Mouse (Mus musculus) embryonic facial prominence, embryonic 12.5 days (tissue): ENCODE measurements around the gene Hook1. TPM values are rescaled to one million over a fixed set of nuclear protein-coding genes. Genes with fewer than 3 reads are reported as not detected.
A peak's percentile ranks its signal among the peaks of the same experiment; 100 is the strongest.

ENCODE experiments used
- ATAC-seq: fragments of 200-750 bp; cut with Nextera tagmentation; 2 replicates; pipeline ENCODE4 v1.8.0; 2017; ENCODE audit not compliant: insufficient number of reproducible peaks, insufficient read depth, low FRiP score, low TSS enrichment
- H3K27ac ChIP-seq: fragments of 300-500 bp; sonication (generic); 2 replicates; pipeline ENCODE4 v1.5.1; 2016; ENCODE audit warnings: mild to moderate bottlenecking
- H3K27me3 ChIP-seq: fragments of 300-500 bp; sonication (generic); 2 replicates; pipeline ENCODE4 v1.6.1; 2016; ENCODE audit warnings: mild to moderate bottlenecking, moderate library complexity
- H3K36me3 ChIP-seq: fragments of 300-500 bp; sonication (generic); 2 replicates; pipeline ENCODE4 v1.6.1; 2016; ENCODE audit warnings: mild to moderate bottlenecking
- H3K4me1 ChIP-seq: fragments of 300-500 bp; sonication (generic); 2 replicates; pipeline ENCODE4 v1.6.1; 2016
- H3K4me2 ChIP-seq: fragments of 300-500 bp; sonication (generic); replicated peaks from 2 replicates; pipeline ENCODE4 v1.6.1; 2016; ENCODE audit warnings: mild to moderate bottlenecking, moderate library complexity
- H3K4me3 ChIP-seq: fragments of 300-500 bp; sonication (generic); 2 replicates; pipeline ENCODE4 v1.5.1; 2016; ENCODE audit warnings: mild to moderate bottlenecking
- H3K9ac ChIP-seq: fragments of 300-500 bp; sonication (generic); 2 replicates; pipeline ENCODE4 v1.6.1; 2016; ENCODE audit warnings: mild to moderate bottlenecking, moderate library complexity
- H3K9me3 ChIP-seq: fragments of 300-500 bp; sonication (generic); 2 replicates; pipeline ENCODE4 v1.6.1; 2016; ENCODE audit warnings: mild to moderate bottlenecking, moderate library complexity
- WGBS: fragments of 180-500 bp; shearing (Covaris S2); methylation state at CpG from one replicate; pipeline ENCODE4 v1.1.7; 2016; 5-methylcytosine and 5-hydroxymethylcytosine counted together
- polyA plus RNA-seq: library from polyadenylated mRNA; unstranded; fragments of >200 nt; fragmentation: Nextera tagmentation; extraction: Ambion mirVana; gene quantifications from 2 replicates; pipeline ENCODE4 v1.2.1, GENCODE M21; 2016

Hook1 gene
- 16.6 and 17.0 TPM in 2 replicates for polyA plus RNA-seq

GRCm38 (mm10) chr4:95966928-95967724, at the start of gene Hook1:
Gene Hook1, plus strand, starts transcription at chr4:95967240.
- peak; percentile 99 for ATAC-seq
- H3K27ac ChIP-seq, result no peak within 1 kb of the TSS

DNA sequence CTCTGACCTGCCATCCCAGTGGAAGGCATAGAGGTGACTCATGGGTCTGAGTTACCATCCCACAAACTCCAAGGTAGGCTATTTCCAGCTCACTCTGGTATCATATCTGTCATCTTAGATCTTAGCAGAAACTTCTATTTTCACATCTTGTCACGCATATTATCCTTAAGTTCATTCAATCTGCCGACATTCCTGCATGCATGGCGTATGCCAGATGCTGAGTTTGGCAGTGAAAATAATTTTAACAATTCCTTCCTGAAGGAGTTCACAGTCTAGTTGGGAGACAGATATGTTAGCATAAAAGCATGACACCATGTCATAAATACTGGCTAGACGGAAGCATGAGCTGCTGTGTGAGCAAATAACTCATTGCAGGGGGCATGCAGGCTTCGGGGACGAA, 49.3 kb upstream of the Hook1 start:
- ATAC-seq, result no peak
- Histone ChIP-seq H3K27me3 (no peaks in the 10 kb centered on the region), H3K9ac (no peak overlapping the region), H3K4me2 (no peak overlapping the region; the same call in 1 of the 2 replicates), H3K4me1 (peaks cover 18% of the 10 kb centered on the region), H3K9me3 (no peaks in the 10 kb centered on the region), H3K27ac (no peak overlapping the region), H3K4me3 (no peak overlapping the region), H3K36me3 (no peaks in the 10 kb centered on the region)
- WGBS, result 61% methylated on average over 6 of the region's 6 CpGs

More at GRCm38 (mm10) chr4:95966928-95967724, at the start of gene Hook1:
- Histone ChIP-seq H3K27me3 (no peaks in the 10 kb centered on the region), H3K4me3 (peak within 1 kb of the TSS; percentile 55), H3K4me1 (no peaks in the 10 kb centered on the region), H3K9me3 (no peaks in the 10 kb centered on the region), H3K9ac (peak within 1 kb of the TSS; percentile 55), H3K36me3 (no peaks in the 10 kb centered on the region), H3K4me2 (peak within 1 kb of the TSS; percentile 83)
- WGBS, result under 1% methylated on average over 78 of the region's 82 CpGs

- H3K4me2 ChIP-seq, result no peak overlapping the region
- 71% methylated on average over 4 of the region's 4 CpGs for WGBS
- no peak for ATAC-seq
- H3K9me3 ChIP-seq, result no peaks in the 10 kb centered on the region
- no peak overlapping the region for H3K9ac ChIP-seq
- no peaks in the 10 kb centered on the region for H3K27me3 ChIP-seq
- no peak overlapping the region for H3K4me3 ChIP-seq
- H3K27ac ChIP-seq, result no peak overlapping the region
- peaks cover 18% of the 10 kb centered on the region for H3K4me1 ChIP-seq
- H3K36me3 ChIP-seq, result no peaks in the 10 kb centered on the region
Measured at GRCm38 (mm10) chr4:95920448-95920847, 46.6 kb upstream of the Hook1 start.

DNA sequence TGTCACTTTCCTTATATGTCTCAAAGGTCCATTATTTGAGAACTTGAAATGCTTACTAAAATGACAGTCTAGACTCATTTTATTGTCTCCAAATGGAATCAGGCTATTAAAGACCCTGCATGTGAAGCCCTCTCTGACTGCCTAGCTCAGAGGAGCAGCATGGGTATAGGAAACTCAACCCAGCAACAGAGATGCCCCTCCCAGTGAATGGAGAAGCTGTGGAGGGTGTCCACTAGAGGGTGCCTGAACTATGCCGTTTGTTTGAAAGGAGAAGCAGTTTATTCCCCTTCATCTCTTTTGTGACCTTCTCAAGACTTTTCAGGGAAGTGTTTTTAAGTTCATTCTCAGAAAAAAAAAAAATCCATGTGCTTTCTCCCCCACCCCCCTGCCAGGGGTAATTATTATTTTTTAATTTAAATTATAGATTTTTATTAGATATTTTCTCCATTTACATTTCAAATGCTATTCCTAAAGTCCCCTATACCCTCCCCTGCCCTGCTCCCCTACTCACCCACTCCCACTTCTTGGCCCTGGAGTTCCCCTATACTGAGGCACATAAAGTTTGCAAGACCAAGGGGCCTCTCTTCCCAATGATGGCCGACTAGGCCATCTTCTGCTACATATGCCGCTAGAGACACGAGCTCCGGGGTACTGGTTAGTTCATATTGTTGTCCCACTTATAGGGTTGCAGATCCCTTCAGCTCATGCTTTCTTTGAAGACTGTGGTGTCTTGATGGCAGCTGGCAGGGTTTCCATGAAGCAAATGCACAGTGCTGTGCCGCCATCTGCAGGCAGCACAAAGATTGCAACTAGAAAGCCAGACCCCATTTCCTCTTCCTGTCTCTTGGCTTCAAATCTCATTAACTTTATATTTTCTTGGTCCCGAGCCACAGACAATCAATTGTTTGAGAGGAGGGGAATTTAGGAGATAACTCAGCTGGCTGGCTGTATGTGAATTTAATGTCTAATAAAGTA, 42.5 kb upstream of the Hook1 start:
- Histone ChIP-seq H3K4me2 (no peak overlapping the region; the same call in 1 of the 2 replicates), H3K4me1 (no peaks in the 10 kb centered on the region), H3K27ac (no peak overlapping the region), H3K4me3 (no peak overlapping the region), H3K9me3 (no peaks in the 10 kb centered on the region), H3K9ac (no peak overlapping the region), H3K36me3 (no peaks in the 10 kb centered on the region), H3K27me3 (no peaks in the 10 kb centered on the region)
- WGBS, result 10% methylated on average over 7 of the region's 7 CpGs
- no peak for ATAC-seq

- Histone ChIP-seq H3K4me1 (no peaks in the 10 kb centered on the region), H3K36me3 (no peaks in the 10 kb centered on the region), H3K27ac (no peak overlapping the region), H3K4me2 (no peak overlapping the region), H3K4me3 (no peak overlapping the region), H3K9ac (no peak overlapping the region), H3K9me3 (no peaks in the 10 kb centered on the region), H3K27me3 (no peaks in the 10 kb centered on the region)
- 88% methylated on average over 1 of the region's 1 CpGs for WGBS
- ATAC-seq, result no peak
Measured at GRCm38 (mm10) chr4:95928846-95929245, 38.2 kb upstream of the Hook1 start.

DNA sequence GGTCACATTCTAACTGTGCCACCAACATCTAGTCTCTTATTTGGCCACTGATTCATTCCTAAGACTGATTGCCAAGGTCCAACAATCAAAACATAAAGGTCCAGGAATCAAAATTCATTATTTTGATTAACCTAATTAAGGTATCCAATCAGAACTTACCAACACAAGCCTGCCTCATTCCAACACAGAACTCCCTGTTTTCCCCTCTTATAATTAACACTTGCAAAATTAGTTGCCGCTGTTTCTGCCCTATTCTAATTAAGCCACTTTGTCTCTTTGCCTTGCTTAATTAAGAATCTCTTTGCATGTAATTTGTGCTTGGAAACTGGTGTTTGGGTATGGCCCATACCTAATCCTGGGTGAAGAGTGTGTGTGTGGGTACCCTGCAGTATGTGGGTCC, 37.1 kb upstream of the Hook1 start:
- Histone ChIP-seq H3K9ac (no peak overlapping the region), H3K27ac (no peak overlapping the region), H3K9me3 (no peaks in the 10 kb centered on the region), H3K4me1 (no peaks in the 10 kb centered on the region), H3K36me3 (no peaks in the 10 kb centered on the region), H3K27me3 (no peaks in the 10 kb centered on the region), H3K4me3 (no peak overlapping the region), H3K4me2 (no peak overlapping the region)
- 83% methylated on average over 1 of the region's 1 CpGs for WGBS
- ATAC-seq, result no peak

GRCm38 (mm10) chr4:95931331-95931730, 35.7 kb upstream of the Hook1 start:
- WGBS, result 65% methylated on average over 2 of the region's 2 CpGs
- Histone ChIP-seq H3K4me3 (no peak overlapping the region), H3K9ac (no peak overlapping the region), H3K4me1 (no peaks in the 10 kb centered on the region), H3K27ac (no peak overlapping the region), H3K27me3 (no peaks in the 10 kb centered on the region), H3K36me3 (no peaks in the 10 kb centered on the region), H3K4me2 (no peak overlapping the region), H3K9me3 (no peaks in the 10 kb centered on the region)
- ATAC-seq, result no peak

DNA sequence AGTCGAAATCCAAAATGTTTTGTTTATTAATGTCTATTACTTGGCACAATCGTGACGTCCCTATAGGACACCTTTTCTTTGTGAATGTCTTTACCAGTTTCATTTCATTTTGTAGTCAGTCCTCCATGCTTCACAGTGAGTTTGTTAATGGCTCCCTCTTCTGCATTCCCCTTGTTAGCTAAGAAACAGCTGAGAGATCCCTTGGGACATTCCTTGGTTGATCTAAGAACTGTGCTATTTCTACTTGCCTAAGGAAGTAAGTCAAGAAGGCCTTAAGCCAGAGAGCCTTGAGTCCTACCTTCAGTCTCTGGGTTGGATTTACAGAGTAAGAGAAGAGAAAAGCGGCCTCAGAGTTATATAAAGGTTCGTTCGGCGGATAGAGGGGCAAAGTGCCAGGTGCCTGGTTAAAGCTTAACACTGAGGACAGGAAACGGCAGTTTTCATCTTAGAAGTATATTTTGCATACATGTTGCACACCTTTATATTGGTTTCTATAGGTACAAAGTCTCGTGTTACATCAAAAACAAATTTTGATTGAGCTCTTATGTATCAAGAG, 33.2 kb upstream of the Hook1 start:
- Histone ChIP-seq H3K9ac (no peak overlapping the region), H3K36me3 (no peaks in the 10 kb centered on the region), H3K9me3 (no peaks in the 10 kb centered on the region), H3K27me3 (no peaks in the 10 kb centered on the region), H3K4me3 (no peak overlapping the region), H3K4me1 (no peaks in the 10 kb centered on the region), H3K27ac (no peak overlapping the region), H3K4me2 (no peak overlapping the region)
- 87% methylated on average over 9 of the region's 9 CpGs for WGBS
- ATAC-seq, result no peak

DNA sequence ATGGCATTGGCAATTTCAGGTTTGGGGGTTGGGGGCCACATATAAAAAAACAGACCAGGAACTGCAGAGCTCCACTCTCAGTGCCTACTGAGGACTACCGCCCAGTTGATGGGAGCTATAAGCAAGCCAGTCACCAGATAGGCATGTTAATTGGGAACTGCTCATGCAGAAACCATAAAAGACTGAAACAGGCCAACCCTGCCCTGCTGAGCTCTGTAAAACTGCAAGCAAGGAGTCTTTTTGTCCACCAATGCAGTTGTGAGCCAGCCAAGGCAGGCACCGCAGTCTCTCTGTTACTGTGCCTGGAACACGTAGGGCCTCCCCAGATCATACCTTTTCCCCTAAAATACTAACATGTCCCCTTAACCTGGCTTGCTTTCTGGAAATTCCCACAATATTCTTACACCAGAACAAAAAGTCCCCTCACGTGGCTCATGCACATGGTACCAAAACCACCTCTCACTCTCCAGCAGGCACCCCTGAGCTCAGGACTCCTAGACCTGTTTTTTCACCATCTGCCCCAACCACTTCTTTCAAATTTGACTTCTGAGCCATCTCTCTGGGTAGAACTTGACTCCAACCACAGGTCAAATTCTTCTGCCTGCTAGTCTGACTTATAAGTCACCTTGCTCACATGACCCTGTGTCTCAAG, 32.5 kb upstream of the Hook1 start:
- WGBS, result 82% methylated on average over 4 of the region's 4 CpGs
- no peak overlapping the region for H3K27ac ChIP-seq

GRCm38 (mm10) chr4:95938701-95939100, 28.3 kb upstream of the Hook1 start:
- H3K27ac ChIP-seq, result no peak overlapping the region
- no peak overlapping the region for H3K9ac ChIP-seq
- H3K4me1 ChIP-seq, result no peaks in the 10 kb centered on the region
- no peaks in the 10 kb centered on the region for H3K36me3 ChIP-seq
- ATAC-seq, result no peak
- 61% methylated on average over 3 of the region's 3 CpGs for WGBS
- H3K9me3 ChIP-seq, result no peaks in the 10 kb centered on the region
- no peak overlapping the region for H3K4me2 ChIP-seq
- no peak overlapping the region for H3K4me3 ChIP-seq
- H3K27me3 ChIP-seq, result no peaks in the 10 kb centered on the region

More for the DNA sequence above, 32.5 kb upstream of the Hook1 start:
- no peaks in the 10 kb centered on the region for H3K27me3 ChIP-seq
- no peaks in the 10 kb centered on the region for H3K4me1 ChIP-seq
- H3K4me2 ChIP-seq, result no peak overlapping the region
- no peak for ATAC-seq
- no peak overlapping the region for H3K9ac ChIP-seq
- H3K4me3 ChIP-seq, result no peak overlapping the region
- H3K9me3 ChIP-seq, result no peaks in the 10 kb centered on the region
- H3K36me3 ChIP-seq, result no peaks in the 10 kb centered on the region

GRCm38 (mm10) chr4:95947896-95948295, 19.1 kb upstream of the Hook1 start:
- H3K9me3 ChIP-seq, result no peaks in the 10 kb centered on the region

More at GRCm38 (mm10) chr4:95947896-95948295, 19.1 kb upstream of the Hook1 start:
- Histone ChIP-seq H3K4me2 (no peak overlapping the region), H3K36me3 (no peaks in the 10 kb centered on the region), H3K9ac (no peak overlapping the region), H3K4me1 (no peaks in the 10 kb centered on the region; the same call in 1 of the 2 replicates), H3K4me3 (no peak overlapping the region), H3K27ac (no peak overlapping the region), H3K27me3 (no peaks in the 10 kb centered on the region)
- ATAC-seq, result no peak
- 53% methylated on average over 1 of the region's 1 CpGs for WGBS
